Mouse (Mus musculus): ENCODE results near the gene Chrna3.

Gene Chrna3

GRCm38 (mm10) chr9:55045001-55045400 lies 18.6 kb upstream of the Chrna3 start:
- H3K27me3 ChIP-seq (ENCODE audit: insufficient read depth, low read length) = peaks cover 40% of the 10 kb centered on the region
- no peak for TF ChIP-seq NANOG (IDR thresholded peaks at IDR 0.05; ENCODE audit: borderline replicate concordance, low read length)
- H3K36me3 ChIP-seq (ENCODE audit: insufficient read depth, low read length) = no peaks in the 10 kb centered on the region
- H3K9me3 ChIP-seq (ENCODE audit: low read length) = no peaks in the 10 kb centered on the region
- H3K4me1 ChIP-seq (replicated peaks; ENCODE audit: low read depth, low read length) = peaks cover 35% of the 10 kb centered on the region
- H3K4me3 ChIP-seq (replicated peaks; ENCODE audit: low read length) = no peak overlapping the region

- H3K9me3 ChIP-seq (ENCODE audit: low read length) = no peaks in the 10 kb centered on the region
- peaks cover 29% of the 10 kb centered on the region for H3K4me1 ChIP-seq (replicated peaks; ENCODE audit: low read depth, low read length)
- no peaks in the 10 kb centered on the region for H3K36me3 ChIP-seq (ENCODE audit: insufficient read depth, low read length)
- H3K4me3 ChIP-seq (replicated peaks; ENCODE audit: low read length) = peak overlapping the region; percentile 60
- TF ChIP-seq CTCF (conservative IDR thresholded peaks at IDR 0.05; ENCODE audit: low read length) (no peak), NANOG (IDR thresholded peaks at IDR 0.05; ENCODE audit: borderline replicate concordance, low read length) (no peak), POU5F1 (IDR thresholded peaks at IDR 0.05; ENCODE audit: borderline replicate concordance, low read length) (no peak)
- H3K27me3 ChIP-seq (ENCODE audit: insufficient read depth, low read length) = peaks cover 37% of the 10 kb centered on the region
Observed at GRCm38 (mm10) chr9:55043688-55044087, 17.3 kb upstream of the Chrna3 start.

DNA sequence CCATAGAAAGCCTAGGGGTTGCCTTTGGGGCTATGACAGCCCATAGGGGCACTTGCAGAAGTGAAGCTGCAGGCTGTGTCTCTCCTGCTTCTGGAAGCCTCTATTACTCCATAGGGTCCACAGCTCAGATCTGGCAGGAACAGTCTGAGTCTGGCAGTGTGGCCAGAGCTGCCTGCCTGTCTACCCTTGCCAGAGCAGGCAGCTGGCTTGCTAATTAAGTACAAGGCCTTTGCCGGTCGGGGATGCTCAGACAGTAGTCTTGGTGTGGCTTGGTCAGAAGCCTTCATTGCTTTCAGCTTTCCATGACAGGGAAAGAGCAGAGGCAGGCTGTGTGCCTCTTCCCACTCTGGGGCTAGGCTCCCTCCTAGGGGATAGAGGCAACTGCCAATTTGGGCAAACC lies 15.0 kb upstream of the Chrna3 start:
- TF ChIP-seq NANOG (IDR thresholded peaks at IDR 0.05; ENCODE audit: borderline replicate concordance, low read length) = no peak
- TF ChIP-seq CTCF (conservative IDR thresholded peaks at IDR 0.05; ENCODE audit: low read length) = no peak
- TF ChIP-seq POU5F1 (IDR thresholded peaks at IDR 0.05; ENCODE audit: borderline replicate concordance, low read length) = no peak
- Histone ChIP-seq H3K4me1 (replicated peaks; ENCODE audit: low read depth, low read length) (peaks cover 11% of the 10 kb centered on the region), H3K9me3 (ENCODE audit: low read length) (no peaks in the 10 kb centered on the region), H3K36me3 (ENCODE audit: insufficient read depth, low read length) (no peaks in the 10 kb centered on the region), H3K27me3 (ENCODE audit: insufficient read depth, low read length) (peaks cover 22% of the 10 kb centered on the region), H3K4me3 (replicated peaks; ENCODE audit: low read length) (no peak overlapping the region)

GRCm38 (mm10) chr9:55039983-55040382 lies 13.6 kb upstream of the Chrna3 start:
- H3K4me3 ChIP-seq (replicated peaks; ENCODE audit: low read length) = no peak overlapping the region
- peaks cover 23% of the 10 kb centered on the region for H3K27me3 ChIP-seq (ENCODE audit: insufficient read depth, low read length)
- H3K36me3 ChIP-seq (ENCODE audit: insufficient read depth, low read length) = no peaks in the 10 kb centered on the region
- no peak for TF ChIP-seq POU5F1 (IDR thresholded peaks at IDR 0.05; ENCODE audit: borderline replicate concordance, low read length)
- TF ChIP-seq NANOG (IDR thresholded peaks at IDR 0.05; ENCODE audit: borderline replicate concordance, low read length) = no peak
- no peak for TF ChIP-seq CTCF (conservative IDR thresholded peaks at IDR 0.05; ENCODE audit: low read length)
- no peaks in the 10 kb centered on the region for H3K9me3 ChIP-seq (ENCODE audit: low read length)
- peaks cover 11% of the 10 kb centered on the region for H3K4me1 ChIP-seq (replicated peaks; ENCODE audit: low read depth, low read length)

DNA sequence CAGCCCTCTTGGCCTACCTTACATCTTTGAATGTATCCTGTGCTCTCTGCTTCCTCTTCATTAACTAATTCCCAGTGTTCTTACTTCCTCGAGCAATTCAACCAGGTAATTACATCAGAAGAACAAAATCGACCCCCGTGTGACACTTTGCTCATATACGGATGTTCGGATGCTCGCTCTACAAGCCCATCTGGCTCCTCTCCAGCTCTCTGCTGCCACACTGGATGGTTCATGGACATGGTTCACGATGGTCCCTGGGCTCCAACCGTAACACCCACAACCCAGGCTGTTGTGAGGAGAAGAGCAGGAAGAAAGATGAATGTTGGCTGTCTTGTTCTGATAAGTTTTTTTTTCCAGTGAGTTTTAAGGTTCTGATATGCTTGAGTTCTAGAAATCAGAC lies 12.6 kb upstream of the Chrna3 start:
- Histone ChIP-seq H3K9me3 (ENCODE audit: low read length) (no peaks in the 10 kb centered on the region), H3K4me3 (replicated peaks; ENCODE audit: low read length) (no peak overlapping the region), H3K27me3 (ENCODE audit: insufficient read depth, low read length) (peaks cover 22% of the 10 kb centered on the region), H3K4me1 (replicated peaks; ENCODE audit: low read depth, low read length) (0 out of 2 replicates have a peak, but pooled peaks cover 4% of the 10 kb centered on the region), H3K36me3 (ENCODE audit: insufficient read depth, low read length) (no peaks in the 10 kb centered on the region)
- TF ChIP-seq POU5F1 (IDR thresholded peaks at IDR 0.05; ENCODE audit: borderline replicate concordance, low read length) = no peak
- TF ChIP-seq CTCF (conservative IDR thresholded peaks at IDR 0.05; ENCODE audit: low read length) = no peak
- no peak for TF ChIP-seq NANOG (IDR thresholded peaks at IDR 0.05; ENCODE audit: borderline replicate concordance, low read length)

GRCm38 (mm10) chr9:55031435-55032167 lies 5.2 kb upstream of the Chrna3 start:
- no peak for TF ChIP-seq CTCF (conservative IDR thresholded peaks at IDR 0.05; ENCODE audit: low read length)
- no peak for TF ChIP-seq NANOG (IDR thresholded peaks at IDR 0.05; ENCODE audit: borderline replicate concordance, low read length)
- no peak for TF ChIP-seq POU5F1 (IDR thresholded peaks at IDR 0.05; ENCODE audit: borderline replicate concordance, low read length)
- H3K9me3 ChIP-seq (ENCODE audit: low read length) = no peaks in the 10 kb centered on the region
- H3K36me3 ChIP-seq (ENCODE audit: insufficient read depth, low read length) = no peaks in the 10 kb centered on the region

GRCm38 (mm10) chr9:55025534-55026274 lies 658 bp downstream of the Chrna3 start:
- Histone ChIP-seq H3K4me3 (replicated peaks; ENCODE audit: low read length) (peak overlapping the region; percentile 72), H3K4me1 (replicated peaks; ENCODE audit: low read depth, low read length) (peaks cover 19% of the 10 kb centered on the region), H3K9me3 (ENCODE audit: low read length) (no peaks in the 10 kb centered on the region), H3K27me3 (ENCODE audit: insufficient read depth, low read length) (peaks cover 71% of the 10 kb centered on the region), H3K36me3 (ENCODE audit: insufficient read depth, low read length) (no peaks in the 10 kb centered on the region)
- TF ChIP-seq NANOG (IDR thresholded peaks at IDR 0.05; ENCODE audit: borderline replicate concordance, low read length) = no peak
- TF ChIP-seq CTCF (conservative IDR thresholded peaks at IDR 0.05; ENCODE audit: low read length) = no peak
- no peak for TF ChIP-seq POU5F1 (IDR thresholded peaks at IDR 0.05; ENCODE audit: borderline replicate concordance, low read length)

More at GRCm38 (mm10) chr9:55031435-55032167, 5.2 kb upstream of the Chrna3 start:
- Histone ChIP-seq H3K4me3 (replicated peaks; ENCODE audit: low read length) (no peak overlapping the region), H3K4me1 (replicated peaks; ENCODE audit: low read depth, low read length) (peaks cover under 1% of the 10 kb centered on the region), H3K27me3 (ENCODE audit: insufficient read depth, low read length) (peaks cover 52% of the 10 kb centered on the region)

GRCm38 (mm10) chr9:55023902-55024583 lies 2.3 kb downstream of the Chrna3 start:
- peak; percentile 76 for TF ChIP-seq CTCF (conservative IDR thresholded peaks at IDR 0.05; ENCODE audit: low read length)
- TF ChIP-seq POU5F1 (IDR thresholded peaks at IDR 0.05; ENCODE audit: borderline replicate concordance, low read length) = no peak
- no peaks in the 10 kb centered on the region for H3K36me3 ChIP-seq (ENCODE audit: insufficient read depth, low read length)
- H3K9me3 ChIP-seq (ENCODE audit: low read length) = no peaks in the 10 kb centered on the region
- peaks cover 19% of the 10 kb centered on the region for H3K4me1 ChIP-seq (replicated peaks; ENCODE audit: low read depth, low read length)
- peaks cover 57% of the 10 kb centered on the region for H3K27me3 ChIP-seq (ENCODE audit: insufficient read depth, low read length)
- H3K4me3 ChIP-seq (replicated peaks; ENCODE audit: low read length) = no peak overlapping the region
